Mouse (Mus musculus) liver, embryonic 14.5 days (tissue): ENCODE data around the gene Rnasek. TPM values are rescaled to one million over a fixed set of nuclear protein-coding genes. Genes with fewer than 3 reads are reported as not detected.

Source experiments
- ATAC-seq: fragments of 200-750 bp; cut with Nextera tagmentation; 2 replicates; pipeline ENCODE4 v1.8.0; 2017; ENCODE audit warnings: moderate number of reproducible peaks, mild to moderate bottlenecking, moderate library complexity; ENCODE audit not compliant: insufficient read depth
- DNase-seq, 3 experiments: peaks; one replicate each; pipeline ENCODE4 v3.0.0-alpha.2; 2012 to 2013; ENCODE audit warnings: low read depth in 3 of 3, low spot score in 3 of 3
- H3K27ac ChIP-seq: fragments of 300-500 bp; sonication (generic); 2 replicates; pipeline ENCODE4 v1.5.1; 2014; ENCODE audit warnings: moderate library complexity, mild to moderate bottlenecking, control low read depth, inconsistent platforms
- H3K27me3 ChIP-seq: fragments of 300-500 bp; sonication (generic); 2 replicates; pipeline ENCODE4 v1.6.1; 2014; ENCODE audit warnings: mild to moderate bottlenecking, low read length, moderate library complexity; ENCODE audit not compliant: control insufficient read depth, insufficient read depth
- H3K36me3 ChIP-seq: fragments of 300-500 bp; sonication (generic); replicated peaks from 2 replicates; pipeline ENCODE4 v1.6.1; 2014; ENCODE audit warnings: low read depth; ENCODE audit not compliant: control insufficient read depth, insufficient read depth
- H3K4me1 ChIP-seq, 2 experiments: fragments of 200-500 bp in 1 of 2; fragments of 300-500 bp in 1 of 2; sonication (generic) in 1 of 2; replicated peaks; 2 replicates each; pipeline ENCODE4 v1.6.1; 2012 to 2014; ENCODE audit warnings: antibody characterized with exemption in 1 of 2, inconsistent platforms in 1 of 2, low read length in 1 of 2; ENCODE audit not compliant: control insufficient read depth in 2 of 2, insufficient read depth in 2 of 2
- H3K4me2 ChIP-seq: fragments of 300-500 bp; sonication (generic); 2 replicates; pipeline ENCODE4 v1.6.1; 2014; ENCODE audit warnings: low read depth, mild to moderate bottlenecking, control low read depth, moderate library complexity
- H3K4me3 ChIP-seq, 2 experiments: fragments of 200-500 bp in 1 of 2; fragments of 300-500 bp in 1 of 2; sonication (generic) in 1 of 2; 2 replicates each; pipeline ENCODE4 v1.5.1; 2012 to 2014; ENCODE audit warnings: low read depth in 2 of 2, low read length in 2 of 2, mild to moderate bottlenecking in 2 of 2, control low read depth in 1 of 2, inconsistent platforms in 1 of 2, moderate library complexity in 1 of 2; ENCODE audit not compliant: insufficient read depth in 1 of 2
- H3K9ac ChIP-seq: fragments of 300-500 bp; sonication (generic); replicated peaks from 2 replicates; pipeline ENCODE4 v1.6.1; 2014; ENCODE audit warnings: mild to moderate bottlenecking, control low read depth, moderate library complexity
- H3K9me3 ChIP-seq: fragments of 300-500 bp; sonication (generic); 2 replicates; pipeline ENCODE4 v1.6.1; 2016; ENCODE audit warnings: low read length, mixed read lengths; ENCODE audit not compliant: control insufficient read depth
- CTCF ChIP-seq: IDR thresholded peaks from 2 replicates; pipeline ENCODE4 v1.5.1; 2016; ENCODE audit warnings: antibody characterized with exemption, low read depth, control low read depth
- EP300 ChIP-seq: IDR thresholded peaks from 2 replicates; pipeline ENCODE4 v1.6.1; 2016; ENCODE audit warnings: antibody characterized with exemption, low read depth
- WGBS: fragments of 180-500 bp; shearing (Covaris S2); extraction: QIAGEN DNeasy Blood & Tissue Kit; methylation state at CpG from one replicate; pipeline ENCODE4 v1.1.7; 2014; ENCODE audit not compliant: insufficient replicate concordance; 5-methylcytosine and 5-hydroxymethylcytosine counted together
- polyA plus RNA-seq, 2 experiments: library from polyadenylated mRNA; depleted of rRNA in 1 of 2; stranded (reverse) in 1 of 2; unstranded in 1 of 2; fragments of >200 nt; fragmentation: Nextera tagmentation in 1 of 2; extraction: Ambion mirVana in 1 of 2; gene quantifications; 2 replicates each; pipeline versions ENCODE4 v1.2.1 to v1.2.3; 2012 to 2014

Gene Rnasek
- polyA plus RNA-seq (2012; rRNA removed) (29.9 and 41.0 TPM in 2 replicates), polyA plus RNA-seq (2014; fragmentation: Nextera tagmentation; extraction: Ambion mirVana) (124 and 143 TPM in 2 replicates)

DNA sequence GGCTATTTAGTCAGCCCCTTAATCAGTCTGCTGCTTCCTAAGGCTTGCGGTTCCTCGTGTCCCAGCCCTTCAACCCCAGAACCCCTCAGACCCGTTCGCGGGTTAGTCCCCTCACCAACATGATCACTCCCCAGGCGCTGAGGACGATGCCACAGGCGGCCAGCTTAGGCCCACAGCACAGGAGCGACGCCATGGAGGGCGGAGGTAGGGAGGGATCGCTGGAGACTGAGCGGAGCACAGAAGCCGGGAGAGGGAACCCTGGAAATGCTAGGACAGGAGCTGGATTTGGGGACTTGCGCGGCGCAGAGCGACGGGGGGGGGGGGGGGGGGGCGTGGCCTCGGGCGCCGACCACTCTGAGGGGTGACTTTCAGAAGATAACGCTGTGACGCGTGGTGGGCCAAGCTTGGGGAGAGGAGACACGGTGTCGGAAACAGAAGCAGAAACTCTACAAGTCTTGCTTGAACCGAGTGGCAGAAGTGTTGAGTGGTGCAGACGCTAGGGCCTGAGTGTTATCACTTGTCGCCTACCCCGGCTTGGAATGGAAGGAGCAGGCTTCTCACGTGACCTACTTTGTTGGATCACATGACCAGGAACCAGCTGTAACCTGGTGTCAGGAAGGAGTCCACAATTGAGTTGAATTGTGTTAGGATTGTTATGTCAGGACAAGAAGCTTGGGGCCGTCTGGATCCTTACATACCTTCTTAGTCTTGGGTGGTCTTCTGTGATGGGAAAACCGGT, at the start of gene Rnasek, which contains the start of gene Gm21988:
Gene Rnasek (minus strand): TSS at position 302 of the 739 bp plus-strand sequence.
Gene Gm21988 (minus strand): TSS at position 290 of the 739 bp plus-strand sequence.
- Histone ChIP-seq H3K4me1 (peaks cover 15 to 28% of the 10 kb centered on the region in 2 experiments), H3K36me3 (peaks cover 5% of the 10 kb centered on the region), H3K9me3 (no peaks in the 10 kb centered on the region), H3K27ac (peak within 1 kb of the TSS; percentile 96), H3K4me2 (peak within 1 kb of the TSS; percentile 99), H3K27me3 (no peaks in the 10 kb centered on the region), H3K4me3 (peak within 1 kb of the TSS; percentile 86 to 87), H3K9ac (peak within 1 kb of the TSS; percentile 96)
- no peak for TF ChIP-seq CTCF
- peak; percentile 45; the same call in 1 of the 2 replicates for TF ChIP-seq EP300
- ATAC-seq (peak; percentile 29), DNase-seq (peak; percentile 76 to 79 (median 77))
- WGBS = under 1% methylated on average over 32 of the region's 35 CpGs

DNA sequence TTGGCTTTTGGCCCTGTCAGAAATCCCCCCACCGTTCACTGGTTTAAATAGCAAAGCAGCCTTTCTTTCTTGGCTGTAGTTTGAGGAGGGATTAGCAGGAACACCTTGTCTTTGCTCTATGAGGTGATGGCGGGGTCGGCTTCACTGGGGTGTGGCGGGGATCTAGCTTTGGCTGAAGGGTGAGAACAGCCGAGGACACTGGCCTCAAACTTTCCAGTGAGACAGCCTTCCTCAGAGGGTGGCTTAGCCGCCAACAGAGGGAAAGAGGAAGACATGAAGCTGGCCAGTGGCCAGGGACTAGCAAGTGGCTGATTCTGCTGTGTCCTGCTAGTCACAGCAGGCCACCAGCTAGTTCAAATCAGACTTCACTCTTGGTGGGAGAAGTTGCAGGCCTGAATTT, 49.6 kb upstream of the Rnasek start:
- no peak for DNase-seq
- 51% methylated on average over 6 of the region's 6 CpGs for WGBS
- no peak overlapping the region for H3K9ac ChIP-seq

DNA sequence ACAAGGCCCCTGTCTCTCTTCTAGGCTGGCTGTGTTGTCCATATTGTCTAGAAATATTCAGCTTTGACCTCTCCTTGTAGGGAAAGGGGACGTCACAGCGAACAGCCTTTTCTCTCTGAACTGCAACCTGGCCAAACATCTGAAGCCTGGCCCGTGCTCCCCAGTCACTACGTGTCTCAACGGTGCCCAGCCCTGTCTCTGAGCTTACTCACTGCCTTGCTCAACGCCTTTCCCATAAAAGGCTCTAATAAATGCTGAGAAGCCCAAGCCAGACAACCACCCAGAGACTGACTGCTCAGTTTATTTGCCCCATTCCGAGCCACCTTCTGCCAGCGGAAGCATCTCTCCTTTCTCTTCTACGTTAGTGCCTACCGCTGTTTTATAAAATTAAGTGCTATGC, 48.5 kb upstream of the Rnasek start:
- TF ChIP-seq EP300 (no peak), CTCF (no peak)
- Histone ChIP-seq H3K4me2 (no peak overlapping the region), H3K9ac (no peak overlapping the region)

More for the DNA sequence above, 49.6 kb upstream of the Rnasek start:
- H3K36me3 ChIP-seq = no peaks in the 10 kb centered on the region
- no peaks in the 10 kb centered on the region for H3K9me3 ChIP-seq
- H3K27me3 ChIP-seq = no peaks in the 10 kb centered on the region
- no peak overlapping the region for H3K4me3 ChIP-seq
- TF ChIP-seq EP300 = no peak
- no peak for TF ChIP-seq CTCF
- no peak overlapping the region for H3K4me2 ChIP-seq
- 0 out of 4 replicates have a peak, but pooled peaks cover 0 to 2% of the 10 kb centered on the region in 2 experiments for H3K4me1 ChIP-seq
- H3K27ac ChIP-seq = no peak overlapping the region
- ATAC-seq = no peak

DNA sequence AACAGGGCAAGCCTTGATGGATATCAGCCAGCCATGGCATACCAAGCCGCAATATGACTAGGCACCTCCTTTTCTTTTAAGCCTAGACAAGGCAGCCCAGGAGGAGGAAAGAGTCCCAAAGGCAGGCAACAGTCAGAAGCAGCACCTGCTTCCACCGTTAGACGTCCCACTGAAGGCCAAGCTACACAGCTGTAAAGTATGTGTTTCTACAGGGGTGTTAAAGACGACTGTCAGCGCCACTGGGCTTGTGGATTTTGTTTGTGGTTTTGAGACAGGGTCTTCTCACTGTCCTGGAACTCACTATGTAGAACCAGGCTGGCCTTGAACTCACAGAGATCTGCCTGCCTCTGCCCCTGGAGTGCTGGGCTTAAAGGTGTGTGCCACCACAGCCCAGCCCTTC, 46.0 kb upstream of the Rnasek start:
- Histone ChIP-seq H3K4me1 (0 out of 4 replicates have a peak, but pooled peaks cover 0 to 2% of the 10 kb centered on the region in 2 experiments), H3K4me2 (no peak overlapping the region), H3K9ac (no peak overlapping the region), H3K27me3 (no peaks in the 10 kb centered on the region), H3K36me3 (no peaks in the 10 kb centered on the region), H3K9me3 (no peaks in the 10 kb centered on the region), H3K4me3 (no peak overlapping the region), H3K27ac (no peak overlapping the region)
- ATAC-seq = no peak
- DNase-seq = no peak
- 58% methylated on average over 5 of the region's 5 CpGs for WGBS
- TF ChIP-seq CTCF (no peak), EP300 (no peak)

More for the DNA sequence above, 48.5 kb upstream of the Rnasek start:
- no peak for ATAC-seq
- H3K4me3 ChIP-seq = no peak overlapping the region
- no peak for DNase-seq
- H3K9me3 ChIP-seq = no peaks in the 10 kb centered on the region
- H3K27ac ChIP-seq = no peak overlapping the region
- no peaks in the 10 kb centered on the region for H3K36me3 ChIP-seq
- no peaks in the 10 kb centered on the region for H3K27me3 ChIP-seq
- 0 out of 4 replicates have a peak, but pooled peaks cover 0 to 2% of the 10 kb centered on the region in 2 experiments for H3K4me1 ChIP-seq
- WGBS = 78% methylated on average over 10 of the region's 10 CpGs

DNA sequence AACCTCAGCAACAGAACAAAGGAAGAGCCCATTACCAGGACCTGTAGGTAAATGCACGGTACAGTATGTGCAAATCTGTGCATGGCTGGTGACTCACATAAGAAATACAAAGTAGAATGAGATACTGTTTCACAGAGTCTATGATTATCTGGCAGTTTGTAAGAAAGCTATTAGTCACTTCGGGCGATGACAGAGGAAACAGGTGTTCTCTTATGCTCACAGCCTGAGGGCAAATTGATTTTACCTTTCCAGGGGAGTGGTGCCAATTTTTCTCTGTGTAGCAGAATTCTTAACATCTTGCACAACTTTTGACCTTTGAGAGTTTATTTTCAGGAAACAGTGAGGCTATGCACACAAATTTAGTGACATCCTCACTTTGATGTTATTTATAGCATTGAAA, 45.1 kb upstream of the Rnasek start:
- H3K4me2 ChIP-seq = no peak overlapping the region
- ATAC-seq = no peak
- no peak overlapping the region for H3K27ac ChIP-seq
- no peaks in the 10 kb centered on the region for H3K27me3 ChIP-seq
- 47% methylated on average over 3 of the region's 3 CpGs for WGBS
- H3K4me3 ChIP-seq = no peak overlapping the region
- H3K36me3 ChIP-seq = no peaks in the 10 kb centered on the region
- no peak for TF ChIP-seq CTCF
- H3K9ac ChIP-seq = no peak overlapping the region
- H3K4me1 ChIP-seq = peaks cover 0 to 4% of the 10 kb centered on the region in 2 experiments; a peak in 2 of 4 replicates
- H3K9me3 ChIP-seq = no peaks in the 10 kb centered on the region
- DNase-seq = no peak
